Mouse (Mus musculus) myocyte (in vitro differentiated cells): ENCODE measurements around the gene Nol4l. TPM values are rescaled to one million over a fixed set of nuclear protein-coding genes. Genes with fewer than 3 reads are reported as not detected.

Experiments
- H3K27me3 ChIP-seq: one replicate; pipeline ENCODE4 v1.6.1; 2011; ENCODE audit not compliant: control insufficient read depth, insufficient read depth, insufficient read length
- H3K36me3 ChIP-seq: one replicate; pipeline ENCODE4 v1.6.1; 2011; ENCODE audit not compliant: control insufficient read depth, insufficient read depth
- H3K4me2 ChIP-seq: one replicate; pipeline ENCODE4 v1.6.1; 2011; ENCODE audit warnings: low read depth, control low read depth
- H3K4me3 ChIP-seq: one replicate; pipeline ENCODE4 v1.5.1; 2011; ENCODE audit warnings: mild to moderate bottlenecking, control low read depth, moderate library complexity
- H3K79me2 ChIP-seq: one replicate; pipeline ENCODE4 v1.6.1; 2011; ENCODE audit not compliant: control insufficient read depth, insufficient read depth
- H3ac ChIP-seq: one replicate; pipeline ENCODE4 v1.6.1; 2011; ENCODE audit not compliant: control insufficient read depth, insufficient read length
- CEBPB ChIP-seq: IDR thresholded peaks from 2 replicates; pipeline ENCODE4 v1.6.1; 2011; ENCODE audit warnings: mild to moderate bottlenecking, moderate library complexity; ENCODE audit not compliant: poor library complexity, insufficient read depth, severe bottlenecking
- E2F4 ChIP-seq: IDR thresholded peaks from one replicate; pipeline ENCODE4 v1.6.1; 2011; ENCODE audit warnings: mild to moderate bottlenecking, control low read depth, moderate library complexity; ENCODE audit not compliant: insufficient read depth
- MAX ChIP-seq: IDR thresholded peaks from one replicate; pipeline ENCODE4 v1.6.1; 2011; ENCODE audit warnings: low read depth, mild to moderate bottlenecking, control low read depth
- MYOD1 ChIP-seq, 3 experiments: IDR thresholded peaks; one replicate each; pipeline ENCODE4 v1.6.1; 2011; ENCODE audit warnings: control low read depth in 2 of 3, low read depth in 2 of 3, mild to moderate bottlenecking in 2 of 3, moderate library complexity in 1 of 3; ENCODE audit not compliant: insufficient read length in 2 of 3, control insufficient read depth in 1 of 3
- MYOG ChIP-seq, 3 experiments: IDR thresholded peaks; one replicate each; pipeline ENCODE4 v1.6.1; 2011; ENCODE audit warnings: control low read depth in 2 of 3, low read depth in 2 of 3, mild to moderate bottlenecking in 2 of 3; ENCODE audit not compliant: insufficient read length in 2 of 3, control insufficient read depth in 1 of 3, insufficient read depth in 1 of 3
- POLR2A ChIP-seq: IDR thresholded peaks from one replicate; pipeline ENCODE4 v1.6.1; 2011; ENCODE audit warnings: low read depth, mild to moderate bottlenecking, control low read depth, moderate library complexity; ENCODE audit not compliant: insufficient read length
- POLR2AphosphoS2 ChIP-seq: IDR thresholded peaks from one replicate; pipeline ENCODE4 v1.6.1; 2011; ENCODE audit warnings: low read depth, control low read depth; ENCODE audit not compliant: insufficient read length
- REST ChIP-seq: IDR thresholded peaks from one replicate; pipeline ENCODE4 v1.6.1; 2011; ENCODE audit warnings: mild to moderate bottlenecking, control low read depth, moderate library complexity; ENCODE audit not compliant: insufficient read depth, insufficient read length
- SRF ChIP-seq: IDR thresholded peaks from one replicate; pipeline ENCODE4 v1.6.1; 2011; ENCODE audit warnings: low read depth; ENCODE audit not compliant: control insufficient read depth, insufficient read length
- TCF12 ChIP-seq: IDR thresholded peaks from one replicate; pipeline ENCODE4 v1.6.1; 2011; ENCODE audit warnings: mild to moderate bottlenecking, control low read depth; ENCODE audit not compliant: poor library complexity, insufficient read depth, severe bottlenecking
- TCF3 ChIP-seq: IDR thresholded peaks from one replicate; pipeline ENCODE4 v1.6.1; 2011; ENCODE audit warnings: low read depth, control low read depth; ENCODE audit not compliant: insufficient read length
- USF1 ChIP-seq: IDR thresholded peaks from one replicate; pipeline ENCODE4 v1.6.1; 2011; ENCODE audit warnings: low read depth, mild to moderate bottlenecking, control low read depth, moderate library complexity
- polyA plus RNA-seq: library from polyadenylated mRNA; unstranded; fragments of >200 nt; fragmentation: generic; extraction: Trizol; gene quantifications from one replicate; pipeline ENCODE4 v1.2.1, GENCODE M21; 2012; ENCODE audit warnings: missing spikeins

Gene Nol4l
- polyA plus RNA-seq, 1 experiment = 0.44 TPM

GRCm38 (mm10) chr2:153559613-153560152, 29.9 kb upstream of the Nol4l start:
- Histone ChIP-seq H3K79me2 (no peaks in the 10 kb centered on the region), H3K36me3 (no peaks in the 10 kb centered on the region), H3K27me3 (no peaks in the 10 kb centered on the region), H3K4me3 (no peak overlapping the region), H3ac (no peak overlapping the region), H3K4me2 (no peak overlapping the region)
- no peak for TF ChIP-seq REST
- TF ChIP-seq TCF3 = no peak
- TF ChIP-seq TCF12 = no peak
- no peak for TF ChIP-seq CEBPB
- TF ChIP-seq E2F4 = no peak
- TF ChIP-seq MYOG (IDR thresholded peaks at IDR 0.05; ENCODE audit: control insufficient read depth in 1 of 3, insufficient read depth in 1 of 3, insufficient read length in 2 of 3, low read depth in 2 of 3) = no peak

- Histone ChIP-seq H3K4me3 (no peak overlapping the region), H3K79me2 (no peaks in the 10 kb centered on the region), H3K4me2 (no peak overlapping the region), H3ac (no peak overlapping the region), H3K36me3 (no peaks in the 10 kb centered on the region), H3K27me3 (no peaks in the 10 kb centered on the region)
- TF ChIP-seq TCF3 (no peak), CEBPB (no peak), POLR2AphosphoS2 (no peak), POLR2A (no peak), MYOG (IDR thresholded peaks at IDR 0.05; ENCODE audit: control insufficient read depth in 1 of 3, insufficient read depth in 1 of 3, insufficient read length in 2 of 3, low read depth in 2 of 3) (no peak), MAX (no peak), USF1 (no peak), TCF12 (no peak), E2F4 (no peak), MYOD1 (IDR thresholded peaks at IDR 0.05; ENCODE audit: control insufficient read depth in 1 of 3, insufficient read length in 2 of 3, low read depth in 2 of 3) (no peak), REST (no peak), SRF (no peak)
These were observed 28.7 kb upstream of the Nol4l start for GRCm38 (mm10) chr2:153558464-153558863.

- no peak overlapping the region for H3ac ChIP-seq
- H3K79me2 ChIP-seq = no peaks in the 10 kb centered on the region
- H3K36me3 ChIP-seq = no peaks in the 10 kb centered on the region
- H3K4me3 ChIP-seq = no peak overlapping the region
- no peak overlapping the region for H3K4me2 ChIP-seq
- H3K27me3 ChIP-seq = no peaks in the 10 kb centered on the region
- TF ChIP-seq USF1 = no peak
- no peak for TF ChIP-seq SRF
- TF ChIP-seq POLR2AphosphoS2 = no peak
- TF ChIP-seq MAX = no peak
- TF ChIP-seq REST = no peak
- TF ChIP-seq POLR2A = no peak
- TF ChIP-seq MYOD1 (IDR thresholded peaks at IDR 0.05; ENCODE audit: control insufficient read depth in 1 of 3, insufficient read length in 2 of 3, low read depth in 2 of 3) = no peak
- TF ChIP-seq E2F4 = no peak
- no peak for TF ChIP-seq MYOG (IDR thresholded peaks at IDR 0.05; ENCODE audit: control insufficient read depth in 1 of 3, insufficient read depth in 1 of 3, insufficient read length in 2 of 3, low read depth in 2 of 3)
- TF ChIP-seq TCF12 = no peak
- TF ChIP-seq CEBPB = no peak
- TF ChIP-seq TCF3 = no peak
These were observed 27.5 kb upstream of the Nol4l start for GRCm38 (mm10) chr2:153557259-153557658.

- Histone ChIP-seq H3K4me3 (no peak overlapping the region), H3ac (no peak overlapping the region), H3K79me2 (no peaks in the 10 kb centered on the region), H3K27me3 (no peaks in the 10 kb centered on the region), H3K4me2 (no peak overlapping the region), H3K36me3 (no peaks in the 10 kb centered on the region)
- TF ChIP-seq TCF12 = no peak
- no peak for TF ChIP-seq E2F4
- TF ChIP-seq MAX = no peak
- TF ChIP-seq POLR2AphosphoS2 = no peak
- TF ChIP-seq MYOG (IDR thresholded peaks at IDR 0.05; ENCODE audit: control insufficient read depth in 1 of 3, insufficient read depth in 1 of 3, insufficient read length in 2 of 3, low read depth in 2 of 3) = no peak
- no peak for TF ChIP-seq REST
- TF ChIP-seq CEBPB = no peak
- no peak for TF ChIP-seq POLR2A
- TF ChIP-seq TCF3 = no peak
- TF ChIP-seq SRF = no peak
- no peak for TF ChIP-seq MYOD1 (IDR thresholded peaks at IDR 0.05; ENCODE audit: control insufficient read depth in 1 of 3, insufficient read length in 2 of 3, low read depth in 2 of 3)
- no peak for TF ChIP-seq USF1
These were observed 26.4 kb upstream of the Nol4l start for GRCm38 (mm10) chr2:153556208-153556607.

- Histone ChIP-seq H3K27me3 (no peaks in the 10 kb centered on the region), H3K79me2 (no peaks in the 10 kb centered on the region), H3K4me2 (no peak overlapping the region), H3K4me3 (no peak overlapping the region), H3ac (no peak overlapping the region), H3K36me3 (no peaks in the 10 kb centered on the region)
- TF ChIP-seq MYOG (IDR thresholded peaks at IDR 0.05; ENCODE audit: control insufficient read depth in 1 of 3, insufficient read depth in 1 of 3, insufficient read length in 2 of 3, low read depth in 2 of 3) = no peak
- TF ChIP-seq MAX = no peak
- TF ChIP-seq MYOD1 (IDR thresholded peaks at IDR 0.05; ENCODE audit: control insufficient read depth in 1 of 3, insufficient read length in 2 of 3, low read depth in 2 of 3) = no peak
- no peak for TF ChIP-seq REST
- TF ChIP-seq SRF = no peak
- no peak for TF ChIP-seq TCF12
- TF ChIP-seq E2F4 = no peak
- no peak for TF ChIP-seq CEBPB
- TF ChIP-seq POLR2AphosphoS2 = no peak
These were observed 24.8 kb upstream of the Nol4l start for GRCm38 (mm10) chr2:153554543-153554942.
